Mouse (Mus musculus): ENCODE data around the gene Rgs17.

- TF ChIP-seq POLR2A (IDR thresholded peaks at IDR 0.05; ENCODE audit: insufficient read length, low read depth) (no peak), MAX (IDR thresholded peaks at IDR 0.05; ENCODE audit: low read depth) (no peak), CEBPB (IDR thresholded peaks at IDR 0.05; ENCODE audit: insufficient read depth, poor library complexity, severe bottlenecking) (no peak), SRF (IDR thresholded peaks at IDR 0.05; ENCODE audit: control insufficient read depth, insufficient read length, low read depth) (no peak), POLR2AphosphoS2 (IDR thresholded peaks at IDR 0.05; ENCODE audit: insufficient read length, low read depth) (no peak)
Measured at GRCm38 (mm10) chr10:5804691-5805156, 117.5 kb downstream of the Rgs17 start.
